Mouse (Mus musculus): ENCODE measurements around the gene Txlnb. TPM values are rescaled to one million over a fixed set of nuclear protein-coding genes. Genes with fewer than 3 reads are reported as not detected.

Txlnb gene
- polyA plus RNA-seq (2012; rRNA removed) (0.02 TPM in 1 of 2 replicates, not detected in the other), polyA plus RNA-seq (2014; fragmentation: Nextera tagmentation; extraction: Ambion mirVana) (0.06 TPM in 1 of 2 replicates, not detected in the other)

DNA sequence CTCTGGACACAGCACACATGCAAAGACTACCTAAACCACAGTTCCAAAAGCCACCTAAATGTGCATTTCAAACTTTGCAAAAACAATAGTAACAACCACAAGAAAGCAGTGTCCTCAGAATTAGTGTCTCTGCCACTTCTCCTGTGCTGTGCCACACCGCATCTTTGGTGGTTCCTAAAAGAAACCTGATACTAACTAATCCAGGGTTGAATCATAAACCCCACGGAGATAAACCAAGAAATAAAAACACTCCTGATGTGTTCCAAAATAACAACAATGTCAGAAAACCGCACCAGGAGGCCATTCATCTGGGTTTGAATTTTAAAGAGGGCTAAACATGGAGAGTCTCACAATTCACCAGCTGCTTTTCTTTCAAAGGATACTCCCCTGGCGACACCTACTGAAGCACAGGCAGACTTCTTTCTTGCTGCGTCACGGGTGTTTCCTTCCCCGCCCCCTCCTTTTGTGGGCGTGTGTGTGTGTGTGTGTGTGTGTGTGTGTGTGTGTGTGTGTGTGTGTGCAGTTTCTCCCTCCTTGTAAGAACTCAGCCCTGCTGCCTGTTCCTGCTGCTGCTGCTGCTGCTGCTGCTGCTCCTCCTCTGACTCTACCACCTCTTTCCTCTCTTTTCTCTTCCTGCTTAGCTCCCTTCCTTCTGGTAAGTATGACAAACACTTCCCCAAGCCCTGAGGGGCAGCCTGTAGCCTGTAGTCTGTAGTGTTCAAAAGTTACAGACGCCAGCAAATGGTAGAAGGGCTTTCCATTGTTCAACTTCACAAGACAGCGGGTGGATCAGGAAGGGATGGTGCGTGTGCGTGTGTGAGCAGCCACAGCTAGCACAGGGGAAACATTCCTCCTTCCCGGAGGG lies at the start of gene Txlnb:
Gene Txlnb (plus strand): TSS at position 460 of the 865 bp plus-strand sequence.
- Histone ChIP-seq H3K27me3 (ENCODE audit: control insufficient read depth, insufficient read depth, low read length) (no peaks in the 10 kb centered on the region), H3K4me1 (replicated peaks; ENCODE audit: control insufficient read depth in 2 of 2, insufficient read depth in 2 of 2, low read length in 1 of 2) (peaks cover 0 to 3% of the 10 kb centered on the region in 2 experiments; a peak in 1 of 4 replicates), H3K36me3 (replicated peaks; ENCODE audit: control insufficient read depth, insufficient read depth, low read depth) (no peaks in the 10 kb centered on the region), H3K4me3 (ENCODE audit: insufficient read depth in 1 of 2, low read depth in 2 of 2, low read length in 2 of 2) (no peak within 1 kb of the TSS), H3K27ac (no peak within 1 kb of the TSS), H3K9me3 (ENCODE audit: control insufficient read depth, low read length) (no peaks in the 10 kb centered on the region), H3K9ac (replicated peaks) (no peak within 1 kb of the TSS), H3K4me2 (ENCODE audit: low read depth) (peak within 1 kb of the TSS; percentile 1)
- DNase-seq (ENCODE audit: low read depth in 3 of 3, low spot score in 3 of 3) (peak in 1 of 3 experiments; percentile 17), ATAC-seq (ENCODE audit: insufficient read depth) (peak; percentile 60)
- TF ChIP-seq EP300 (IDR thresholded peaks at IDR 0.05; ENCODE audit: low read depth) (no peak), CTCF (IDR thresholded peaks at IDR 0.05; ENCODE audit: low read depth) (peak; percentile 12; the same call in 1 of the 2 replicates)
- WGBS (ENCODE audit: insufficient replicate concordance), result 12% methylated on average over 13 of the region's 13 CpGs

DNA sequence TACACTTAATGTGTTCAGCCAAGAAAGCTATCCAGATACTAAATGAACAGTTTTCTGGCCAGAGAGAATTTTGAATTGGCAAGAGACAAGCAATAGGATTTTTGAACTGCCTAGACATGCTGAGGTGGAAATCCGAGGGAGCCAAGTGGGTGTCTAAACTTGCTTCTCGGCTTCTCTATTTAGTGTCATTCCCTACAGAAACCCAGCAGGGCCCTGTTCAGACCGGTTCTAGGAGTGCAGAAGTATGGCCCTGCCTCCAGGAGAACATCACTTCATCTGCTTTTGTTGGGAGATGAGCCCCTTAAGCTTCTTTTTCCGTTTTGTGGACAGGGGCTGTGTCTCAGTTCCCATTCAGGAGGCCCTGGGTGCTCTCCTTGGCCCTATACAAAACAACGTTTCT lies 43.5 kb upstream of the Txlnb start:
- H3K4me3 ChIP-seq (ENCODE audit: insufficient read depth in 1 of 2, low read depth in 2 of 2, low read length in 2 of 2), result no peak overlapping the region
- 56% methylated on average over 5 of the region's 5 CpGs for WGBS (ENCODE audit: insufficient replicate concordance)
- no peaks in the 10 kb centered on the region for H3K4me1 ChIP-seq (replicated peaks; ENCODE audit: control insufficient read depth in 2 of 2, insufficient read depth in 2 of 2, low read length in 1 of 2)
- TF ChIP-seq CTCF (IDR thresholded peaks at IDR 0.05; ENCODE audit: low read depth) (no peak), EP300 (IDR thresholded peaks at IDR 0.05; ENCODE audit: low read depth) (no peak)
- no peaks in the 10 kb centered on the region for H3K27me3 ChIP-seq (ENCODE audit: control insufficient read depth, insufficient read depth, low read length)
- ATAC-seq (ENCODE audit: insufficient read depth) (no peak), DNase-seq (ENCODE audit: low read depth in 3 of 3, low spot score in 3 of 3) (no peak)
- H3K9me3 ChIP-seq (ENCODE audit: control insufficient read depth, low read length), result no peaks in the 10 kb centered on the region; the same call in 1 of the 2 replicates
- H3K9ac ChIP-seq (replicated peaks), result no peak overlapping the region
- H3K27ac ChIP-seq, result no peak overlapping the region
- H3K36me3 ChIP-seq (replicated peaks; ENCODE audit: control insufficient read depth, insufficient read depth, low read depth), result no peaks in the 10 kb centered on the region
- H3K4me2 ChIP-seq (ENCODE audit: low read depth), result no peak overlapping the region

DNA sequence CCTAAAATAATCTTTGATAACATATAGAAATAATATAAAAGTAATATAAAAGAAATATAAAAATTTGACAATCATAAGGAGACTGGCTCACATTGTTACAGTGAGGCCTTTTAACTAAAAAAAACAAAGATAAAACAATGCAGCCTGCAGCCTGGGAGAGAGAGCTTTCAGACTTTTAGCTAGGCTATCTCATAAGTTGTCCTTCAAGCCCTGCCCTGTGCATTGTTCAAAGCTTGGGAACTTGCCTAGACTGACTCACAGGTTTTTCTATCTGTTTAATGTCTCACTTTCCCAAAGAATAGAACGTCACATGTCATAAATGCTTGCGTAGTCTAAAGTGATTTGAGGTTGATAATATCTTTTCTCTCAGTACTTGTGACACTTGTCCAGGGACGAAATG lies 36.3 kb upstream of the Txlnb start:
- Histone ChIP-seq H3K4me1 (replicated peaks; ENCODE audit: control insufficient read depth in 2 of 2, insufficient read depth in 2 of 2, low read length in 1 of 2) (no peaks in the 10 kb centered on the region; a peak in 1 of 4 replicates), H3K27me3 (ENCODE audit: control insufficient read depth, insufficient read depth, low read length) (no peaks in the 10 kb centered on the region), H3K9ac (replicated peaks) (no peak overlapping the region), H3K27ac (no peak overlapping the region), H3K36me3 (replicated peaks; ENCODE audit: control insufficient read depth, insufficient read depth, low read depth) (no peaks in the 10 kb centered on the region), H3K9me3 (ENCODE audit: control insufficient read depth, low read length) (no peaks in the 10 kb centered on the region; the same call in 1 of the 2 replicates), H3K4me3 (ENCODE audit: insufficient read depth in 1 of 2, low read depth in 2 of 2, low read length in 2 of 2) (no peak overlapping the region), H3K4me2 (ENCODE audit: low read depth) (no peak overlapping the region)
- ATAC-seq (ENCODE audit: insufficient read depth) (no peak), DNase-seq (ENCODE audit: low read depth in 3 of 3, low spot score in 3 of 3) (no peak)
- 57% methylated on average over 3 of the region's 3 CpGs for WGBS (ENCODE audit: insufficient replicate concordance)
- TF ChIP-seq EP300 (IDR thresholded peaks at IDR 0.05; ENCODE audit: low read depth) (no peak), CTCF (IDR thresholded peaks at IDR 0.05; ENCODE audit: low read depth) (no peak)

DNA sequence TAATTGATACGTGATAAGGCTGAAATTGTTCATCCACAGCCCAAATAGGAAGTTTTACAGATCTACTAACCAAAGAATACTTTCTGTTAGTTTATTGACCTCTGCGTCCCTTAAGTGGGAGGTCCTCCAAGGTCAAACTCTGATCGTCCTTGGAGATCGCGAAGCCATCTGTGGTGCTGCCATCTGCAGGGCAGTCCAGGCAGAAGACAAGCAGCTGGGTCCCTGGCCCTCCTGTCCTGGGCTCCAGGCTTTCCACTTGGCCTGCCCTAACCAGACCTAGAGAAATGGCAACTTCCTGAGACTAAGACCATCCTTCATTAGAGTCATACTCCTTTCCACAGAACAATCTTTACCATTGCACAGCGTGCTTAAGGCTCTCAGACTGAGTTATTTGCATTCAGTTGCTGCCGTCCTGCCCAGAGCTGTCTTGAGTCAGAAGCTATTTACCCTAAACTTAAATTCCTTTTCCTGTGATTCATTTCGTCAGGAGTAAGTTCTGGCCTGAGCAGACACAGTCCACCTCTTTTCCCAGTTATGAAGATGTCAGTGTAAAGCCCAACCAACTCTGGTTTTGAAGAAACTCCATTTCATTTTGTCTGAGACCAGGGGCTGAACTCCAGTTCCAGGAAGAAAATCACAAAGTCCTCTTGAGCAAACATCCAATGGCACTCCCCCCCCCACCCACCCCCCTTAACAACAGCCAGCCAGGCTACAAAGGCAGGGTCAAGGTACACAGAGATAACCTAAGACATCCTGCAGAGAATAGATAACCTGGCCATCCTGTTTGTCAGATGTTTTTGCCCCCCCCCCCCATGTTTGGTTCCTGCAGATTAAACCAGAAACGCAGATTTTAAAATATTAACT lies 35.0 kb upstream of the Txlnb start:
- Histone ChIP-seq H3K9me3 (ENCODE audit: control insufficient read depth, low read length) (no peaks in the 10 kb centered on the region), H3K4me3 (ENCODE audit: insufficient read depth in 1 of 2, low read depth in 2 of 2, low read length in 2 of 2) (no peak overlapping the region), H3K27me3 (ENCODE audit: control insufficient read depth, insufficient read depth, low read length) (no peaks in the 10 kb centered on the region), H3K36me3 (replicated peaks; ENCODE audit: control insufficient read depth, insufficient read depth, low read depth) (no peaks in the 10 kb centered on the region), H3K4me2 (ENCODE audit: low read depth) (no peak overlapping the region), H3K27ac (no peak overlapping the region), H3K9ac (replicated peaks) (no peak overlapping the region), H3K4me1 (replicated peaks; ENCODE audit: control insufficient read depth in 2 of 2, insufficient read depth in 2 of 2, low read length in 1 of 2) (no peaks in the 10 kb centered on the region; a peak in 1 of 4 replicates)
- TF ChIP-seq EP300 (IDR thresholded peaks at IDR 0.05; ENCODE audit: low read depth) (no peak), CTCF (IDR thresholded peaks at IDR 0.05; ENCODE audit: low read depth) (peak; percentile 48)
- DNase-seq (ENCODE audit: low read depth in 3 of 3, low spot score in 3 of 3), result peak in 1 of 3 experiments; percentile 12
- 53% methylated on average over 9 of the region's 9 CpGs for WGBS (ENCODE audit: insufficient replicate concordance)
- peak; percentile 39; the same call in 1 of the 2 replicates for ATAC-seq (ENCODE audit: insufficient read depth)
